Mouse (Mus musculus) MN1 (cell line): ENCODE data around the gene Gas7.

Source experiments
- DNase-seq: peaks from one replicate; pipeline ENCODE4 v3.0.0-alpha.2; 2016; ENCODE audit warnings: low spot score

Gas7 gene

GRCm38 (mm10) chr11:67722399-67723156 is 267.3 kb downstream of the Gas7 start:
- DNase-seq: no peak

- no peak for DNase-seq
These were observed 268.2 kb downstream of the Gas7 start for GRCm38 (mm10) chr11:67723231-67724013.

- DNase-seq: no peak
These were observed 271.9 kb downstream of the Gas7 start for GRCm38 (mm10) chr11:67727095-67727494.

- DNase-seq: no peak
These were observed 273.5 kb downstream of the Gas7 start for GRCm38 (mm10) chr11:67728726-67729125.

GRCm38 (mm10) chr11:67731056-67731455 is 275.8 kb downstream of the Gas7 start:
- DNase-seq: no peak

GRCm38 (mm10) chr11:67733726-67734125 is 278.5 kb downstream of the Gas7 start:
- DNase-seq: no peak

GRCm38 (mm10) chr11:67734597-67734996 is 279.4 kb downstream of the Gas7 start:
- no peak for DNase-seq

- DNase-seq: no peak
These were observed 283.1 kb downstream of the Gas7 start for GRCm38 (mm10) chr11:67738345-67738744.
